Mouse (Mus musculus) hindbrain, embryonic 11.5 days (tissue): ENCODE measurements around the gene Ryr3. TPM values are rescaled to one million over a fixed set of nuclear protein-coding genes. Genes with fewer than 3 reads are reported as not detected.

Experiments
- ATAC-seq: fragments of 200-750 bp; cut with Nextera tagmentation; 2 replicates; pipeline ENCODE4 v1.8.0; 2017; ENCODE audit warnings: mild to moderate bottlenecking, moderate TSS enrichment, moderate library complexity; ENCODE audit not compliant: low FRiP score
- DNase-seq: peaks from one replicate; pipeline ENCODE4 v3.0.0-alpha.2; 2015; ENCODE audit warnings: low spot score
- H3K27ac ChIP-seq: fragments of 300-500 bp; sonication (generic); 2 replicates; pipeline ENCODE4 v1.5.1; 2014; ENCODE audit warnings: mild to moderate bottlenecking, low read depth, low read length
- H3K27me3 ChIP-seq: fragments of 300-500 bp; sonication (generic); 2 replicates; pipeline ENCODE4 v1.6.1; 2014; ENCODE audit warnings: mild to moderate bottlenecking, low read length, moderate library complexity, mixed read lengths; ENCODE audit not compliant: control insufficient read depth, insufficient read depth
- H3K36me3 ChIP-seq: fragments of 300-500 bp; sonication (generic); 2 replicates; pipeline ENCODE4 v1.6.1; 2014; ENCODE audit warnings: mild to moderate bottlenecking, low read length, moderate library complexity, mixed read lengths; ENCODE audit not compliant: control insufficient read depth, insufficient read depth
- H3K4me1 ChIP-seq: fragments of 300-500 bp; sonication (generic); replicated peaks from 2 replicates; pipeline ENCODE4 v1.6.1; 2014; ENCODE audit warnings: low read length, mixed read lengths; ENCODE audit not compliant: control insufficient read depth, insufficient read depth
- H3K4me2 ChIP-seq: fragments of 300-500 bp; sonication (generic); replicated peaks from 2 replicates; pipeline ENCODE4 v1.6.1; 2014; ENCODE audit warnings: mild to moderate bottlenecking, low read depth, low read length
- H3K4me3 ChIP-seq: fragments of 300-500 bp; sonication (generic); 2 replicates; pipeline ENCODE4 v1.5.1; 2014; ENCODE audit warnings: low read depth, low read length
- H3K9ac ChIP-seq: fragments of 300-500 bp; sonication (generic); 2 replicates; pipeline ENCODE4 v1.6.1; 2014; ENCODE audit warnings: low read depth, low read length
- H3K9me3 ChIP-seq: fragments of 300-500 bp; sonication (generic); 2 replicates; pipeline ENCODE4 v1.6.1; 2016; ENCODE audit warnings: low read length; ENCODE audit not compliant: control insufficient read depth
- WGBS: fragments of 180-500 bp; shearing (Covaris S2); extraction: QIAGEN DNeasy Blood & Tissue Kit; methylation state at CpG from one replicate; pipeline ENCODE4 v1.1.7; 2014; 5-methylcytosine and 5-hydroxymethylcytosine counted together
- polyA plus RNA-seq: library from polyadenylated mRNA; unstranded; fragments of >200 nt; fragmentation: Nextera tagmentation; extraction: Ambion mirVana; gene quantifications from 2 replicates; pipeline ENCODE4 v1.2.1, GENCODE M21; 2014

The Ryr3 gene
- polyA plus RNA-seq, 1 experiment from 2014 or later, result 1.9 TPM

DNA sequence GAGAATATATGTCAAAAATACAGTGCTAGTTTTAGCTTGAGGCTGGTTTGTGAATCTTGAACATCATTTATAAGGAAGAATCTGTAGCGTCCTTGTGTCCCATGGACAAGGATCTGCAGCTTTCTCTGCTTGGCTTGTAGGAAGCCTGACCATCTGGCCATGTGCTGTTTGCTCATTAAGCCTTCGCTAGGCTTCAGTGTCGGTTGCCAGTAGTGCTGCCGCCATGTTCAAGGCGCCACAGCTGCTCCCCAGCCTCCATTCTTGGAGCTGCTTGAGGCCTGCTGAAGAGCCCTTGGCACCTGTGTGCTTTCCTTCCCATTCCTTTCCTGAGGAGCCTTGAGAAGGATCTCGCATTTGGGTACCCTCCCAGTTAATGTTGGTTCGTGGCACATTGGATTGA is 602.5 kb downstream of the Ryr3 start:
- no peak overlapping the region for H3K4me2 ChIP-seq
- H3K4me3 ChIP-seq, result no peak overlapping the region
- no peaks in the 10 kb centered on the region for H3K36me3 ChIP-seq
- 93% methylated on average over 7 of the region's 7 CpGs for WGBS
- H3K9me3 ChIP-seq, result no peaks in the 10 kb centered on the region
- H3K27ac ChIP-seq, result no peak overlapping the region
- DNase-seq (no peak), ATAC-seq (no peak)
- H3K27me3 ChIP-seq, result no peaks in the 10 kb centered on the region
- H3K9ac ChIP-seq, result no peak overlapping the region
- no peaks in the 10 kb centered on the region for H3K4me1 ChIP-seq

- H3K4me2 ChIP-seq, result no peak overlapping the region
- H3K27me3 ChIP-seq, result no peaks in the 10 kb centered on the region
- ATAC-seq (no peak), DNase-seq (no peak)
- no peak overlapping the region for H3K27ac ChIP-seq
- 82% methylated on average over 3 of the region's 3 CpGs for WGBS
- H3K36me3 ChIP-seq, result no peaks in the 10 kb centered on the region
- no peak overlapping the region for H3K9ac ChIP-seq
- no peaks in the 10 kb centered on the region for H3K4me1 ChIP-seq
- H3K4me3 ChIP-seq, result no peak overlapping the region
- no peaks in the 10 kb centered on the region for H3K9me3 ChIP-seq
Observed at GRCm38 (mm10) chr2:112612628-112613027, 604.3 kb downstream of the Ryr3 start.

DNA sequence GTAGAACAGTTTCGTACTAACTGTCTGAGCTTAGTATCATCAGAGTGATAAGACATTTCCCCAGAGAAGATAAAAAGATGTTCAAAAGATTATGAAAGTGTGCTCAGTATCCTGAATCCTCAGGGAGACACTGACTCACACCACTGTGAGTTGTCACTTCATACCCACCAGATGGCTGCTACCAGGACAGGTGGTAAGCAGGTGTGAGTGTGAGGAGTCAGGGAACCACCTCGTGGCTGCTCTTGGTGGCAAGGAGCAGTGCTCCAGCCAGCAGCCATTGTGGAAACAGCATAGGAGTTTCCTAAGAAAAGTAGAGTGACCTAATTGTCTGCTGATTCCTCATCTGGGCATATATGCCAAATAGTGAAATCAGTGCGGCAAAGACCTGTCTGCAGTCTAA is 610.4 kb downstream of the Ryr3 start:
- Histone ChIP-seq H3K4me3 (no peak overlapping the region), H3K4me2 (no peak overlapping the region), H3K27me3 (no peaks in the 10 kb centered on the region), H3K9ac (no peak overlapping the region), H3K4me1 (no peaks in the 10 kb centered on the region), H3K36me3 (no peaks in the 10 kb centered on the region), H3K27ac (no peak overlapping the region), H3K9me3 (no peaks in the 10 kb centered on the region)
- 87% methylated on average over 3 of the region's 3 CpGs for WGBS
- ATAC-seq (no peak), DNase-seq (no peak)

- Histone ChIP-seq H3K9ac (no peak overlapping the region), H3K4me3 (no peak overlapping the region), H3K9me3 (no peaks in the 10 kb centered on the region), H3K27me3 (no peaks in the 10 kb centered on the region), H3K4me2 (no peak overlapping the region), H3K4me1 (no peaks in the 10 kb centered on the region), H3K36me3 (no peaks in the 10 kb centered on the region), H3K27ac (no peak overlapping the region)
- DNase-seq (no peak), ATAC-seq (peak; percentile 45; the same call in 1 of the 2 replicates)
- 81% methylated on average over 8 of the region's 8 CpGs for WGBS
Observed at GRCm38 (mm10) chr2:112602487-112602886, 614.4 kb downstream of the Ryr3 start.

DNA sequence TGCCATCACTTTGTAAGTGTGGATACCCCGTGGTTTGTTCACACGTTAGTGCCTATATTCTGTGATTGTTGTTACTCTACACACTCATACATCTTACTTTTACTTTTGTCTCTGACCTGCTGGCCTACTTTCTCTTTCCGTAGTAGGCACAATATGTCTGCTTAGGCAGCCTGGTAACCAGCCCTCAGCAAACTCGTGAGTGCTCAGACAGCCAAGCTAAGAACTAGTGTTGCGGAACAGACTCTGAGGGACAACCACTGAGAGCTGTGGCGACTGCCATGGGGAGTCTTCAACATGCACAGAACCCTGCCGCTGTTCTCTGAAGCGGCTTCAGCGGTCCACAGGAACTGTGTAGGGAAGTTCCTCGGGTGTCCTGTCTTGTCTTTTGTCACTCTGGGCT is 616.7 kb downstream of the Ryr3 start:
- no peaks in the 10 kb centered on the region for H3K9me3 ChIP-seq
- no peaks in the 10 kb centered on the region for H3K36me3 ChIP-seq
- no peak for DNase-seq
- no peaks in the 10 kb centered on the region for H3K27me3 ChIP-seq
- no peak overlapping the region for H3K27ac ChIP-seq
- 51% methylated on average over 10 of the region's 10 CpGs for WGBS
- no peak overlapping the region for H3K4me3 ChIP-seq
- H3K4me1 ChIP-seq, result no peaks in the 10 kb centered on the region
- H3K9ac ChIP-seq, result no peak overlapping the region
- H3K4me2 ChIP-seq, result no peak overlapping the region
- ATAC-seq, result no peak

DNA sequence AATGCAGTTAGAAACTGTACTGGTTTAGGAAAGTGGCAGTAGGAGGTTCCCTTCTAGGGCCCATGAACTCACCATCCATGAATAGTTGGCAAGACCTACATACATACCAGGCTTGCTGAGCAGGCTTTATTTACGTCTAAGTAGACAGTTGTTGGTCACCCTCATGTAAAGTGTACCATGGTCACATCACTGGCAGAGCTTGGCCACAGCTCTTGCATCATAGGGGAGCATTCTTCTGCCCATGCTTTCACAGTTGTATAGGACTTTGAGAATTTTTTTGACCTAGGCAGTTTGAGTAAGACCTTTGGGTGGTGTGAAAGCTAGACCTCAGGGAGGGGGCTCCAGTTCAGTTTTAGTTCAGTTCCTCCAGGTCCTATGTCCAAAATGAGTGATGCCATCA is 619.8 kb downstream of the Ryr3 start:
- Histone ChIP-seq H3K4me2 (no peak overlapping the region), H3K27me3 (no peaks in the 10 kb centered on the region), H3K27ac (no peak overlapping the region), H3K36me3 (no peaks in the 10 kb centered on the region), H3K9me3 (no peaks in the 10 kb centered on the region), H3K4me3 (no peak overlapping the region), H3K9ac (no peak overlapping the region), H3K4me1 (no peaks in the 10 kb centered on the region)
- DNase-seq, result no peak
- no peak for ATAC-seq
- 87% methylated on average over 1 of the region's 1 CpGs for WGBS

DNA sequence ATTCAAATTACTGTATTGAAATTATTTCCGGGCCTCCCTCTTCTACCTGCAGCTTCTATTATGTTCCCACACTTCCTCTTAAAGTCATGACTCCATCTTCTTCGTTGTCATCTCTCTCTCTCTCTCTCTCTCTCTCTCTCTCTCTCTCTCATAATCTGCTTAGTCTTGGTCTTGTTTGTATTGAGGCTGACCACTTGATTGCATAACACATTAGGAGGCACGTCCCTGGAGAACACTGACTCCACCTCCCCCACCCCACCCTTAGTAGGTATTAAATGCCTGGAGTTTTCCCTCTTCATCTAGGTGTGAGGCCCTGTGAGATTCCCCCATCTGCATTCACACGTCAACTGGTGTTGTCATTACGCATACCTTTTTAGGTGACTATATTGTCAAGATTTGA is 620.5 kb downstream of the Ryr3 start:
- Histone ChIP-seq H3K27ac (no peak overlapping the region), H3K9me3 (no peaks in the 10 kb centered on the region), H3K36me3 (no peaks in the 10 kb centered on the region), H3K9ac (no peak overlapping the region), H3K27me3 (no peaks in the 10 kb centered on the region), H3K4me3 (no peak overlapping the region), H3K4me1 (no peaks in the 10 kb centered on the region), H3K4me2 (no peak overlapping the region)
- no peak for ATAC-seq
- 77% methylated on average over 5 of the region's 5 CpGs for WGBS
- no peak for DNase-seq

- ATAC-seq, result no peak
- WGBS, result 84% methylated on average over 3 of the region's 3 CpGs
- no peaks in the 10 kb centered on the region for H3K27me3 ChIP-seq
- no peak overlapping the region for H3K9ac ChIP-seq
- H3K9me3 ChIP-seq, result no peaks in the 10 kb centered on the region
- H3K4me3 ChIP-seq, result no peak overlapping the region
- no peak for DNase-seq
- H3K4me1 ChIP-seq, result no peaks in the 10 kb centered on the region
- no peak overlapping the region for H3K27ac ChIP-seq
- no peaks in the 10 kb centered on the region for H3K36me3 ChIP-seq
- H3K4me2 ChIP-seq, result no peak overlapping the region
Observed at GRCm38 (mm10) chr2:112595807-112596206, 621.1 kb downstream of the Ryr3 start.

DNA sequence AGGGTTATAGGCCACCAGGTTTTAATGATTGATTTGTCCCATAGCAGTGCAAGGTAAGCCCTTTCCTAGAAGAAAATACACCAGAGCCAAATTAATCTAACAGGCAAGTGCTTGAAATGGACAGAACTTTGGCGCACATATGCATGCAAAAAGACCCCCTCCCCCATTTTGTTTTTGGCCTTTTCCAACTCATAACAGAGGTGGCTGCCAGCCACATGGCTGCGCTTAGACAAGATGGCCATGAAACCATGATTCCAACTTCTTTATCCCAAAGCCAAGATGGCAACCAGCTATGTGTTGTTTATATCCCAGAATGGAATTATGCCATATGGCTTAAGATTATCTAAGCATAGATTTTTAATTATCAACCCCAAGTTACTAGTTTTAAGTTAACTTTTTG is 623.1 kb downstream of the Ryr3 start:
- Histone ChIP-seq H3K9ac (no peak overlapping the region), H3K4me1 (no peaks in the 10 kb centered on the region), H3K27me3 (no peaks in the 10 kb centered on the region), H3K9me3 (no peaks in the 10 kb centered on the region), H3K4me3 (no peak overlapping the region), H3K27ac (no peak overlapping the region), H3K36me3 (no peaks in the 10 kb centered on the region), H3K4me2 (no peak overlapping the region)
- no peak for DNase-seq
- 98% methylated on average over 2 of the region's 2 CpGs for WGBS
- ATAC-seq, result no peak
